Mouse (Mus musculus): ENCODE measurements around the gene Olfr889. TPM values are rescaled to one million over a fixed set of nuclear protein-coding genes. Genes with fewer than 3 reads are reported as not detected.

Olfr889 gene
- polyA plus RNA-seq (2015; fragmentation: Illumina TruSeq; extraction: RNeasy Lipid Tissue Mini Kit (QIAGEN cat#74804); ENCODE audit: insufficient read depth, low replicate concordance), result not detected

DNA sequence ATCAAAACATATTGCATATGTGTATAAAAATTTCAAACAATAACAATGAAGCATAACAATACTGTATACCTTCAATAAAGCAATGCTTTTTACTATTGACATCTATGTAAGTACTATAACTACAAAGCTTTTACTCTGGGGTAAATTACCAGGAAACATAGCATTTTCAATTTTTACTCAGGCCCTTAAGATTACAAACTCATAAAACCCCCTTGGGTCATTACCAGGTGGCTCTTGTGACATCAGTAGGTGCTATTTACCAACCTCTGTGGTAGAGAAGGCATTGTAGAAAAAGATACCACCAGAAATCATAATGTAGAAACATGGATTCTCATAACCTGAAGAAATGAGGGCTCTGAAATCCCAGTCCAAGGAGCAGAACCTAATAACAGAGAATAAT is at the start of gene Olfr889:
Gene Olfr889, plus strand, starts transcription at position 301 of the 400 bp plus-strand sequence.

DNA sequence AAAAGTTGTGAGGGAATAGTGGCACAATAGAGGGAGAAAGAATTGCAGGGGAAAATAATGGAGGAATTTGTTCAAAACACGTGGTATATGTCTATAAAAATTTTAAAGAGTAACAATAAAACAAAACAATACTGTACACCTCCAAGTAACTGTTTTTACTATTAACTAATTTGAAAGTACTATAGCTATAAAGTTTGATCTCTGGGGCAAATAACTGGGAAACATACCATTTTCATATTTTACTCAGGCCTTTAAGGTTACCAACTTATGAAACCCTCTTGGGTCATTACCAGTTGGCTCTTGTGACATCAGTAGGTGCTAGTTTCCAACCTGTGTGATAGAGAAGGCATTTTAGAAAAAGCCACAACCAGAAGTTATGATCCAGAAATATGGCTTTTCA is 31.2 kb upstream of the Olfr889 start, which contains the start of gene Olfr887:
Gene Olfr887, plus strand, starts transcription at position 301 of the 400 bp plus-strand sequence.

DNA sequence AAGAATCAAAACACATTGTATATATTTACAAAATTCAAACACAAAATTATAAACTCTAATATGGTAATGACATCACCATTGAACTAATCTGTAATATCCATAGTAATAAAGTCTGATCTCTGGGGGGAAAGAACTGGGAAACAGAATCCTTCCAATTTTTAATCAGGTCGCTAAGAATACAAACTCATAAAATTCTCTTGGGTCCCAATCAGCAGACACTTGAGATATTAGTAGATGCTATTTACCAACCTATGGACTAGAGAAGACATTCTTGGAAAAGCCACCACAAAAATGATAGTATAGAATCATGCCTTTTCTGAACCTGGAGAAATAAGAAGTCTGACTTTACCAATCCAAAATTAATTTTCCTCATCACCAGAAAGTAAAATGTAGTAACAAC is 7.2 kb upstream of the Olfr889 start, which contains the start of gene Olfr888:
Gene Olfr888, plus strand, starts transcription at position 301 of the 400 bp plus-strand sequence.

DNA sequence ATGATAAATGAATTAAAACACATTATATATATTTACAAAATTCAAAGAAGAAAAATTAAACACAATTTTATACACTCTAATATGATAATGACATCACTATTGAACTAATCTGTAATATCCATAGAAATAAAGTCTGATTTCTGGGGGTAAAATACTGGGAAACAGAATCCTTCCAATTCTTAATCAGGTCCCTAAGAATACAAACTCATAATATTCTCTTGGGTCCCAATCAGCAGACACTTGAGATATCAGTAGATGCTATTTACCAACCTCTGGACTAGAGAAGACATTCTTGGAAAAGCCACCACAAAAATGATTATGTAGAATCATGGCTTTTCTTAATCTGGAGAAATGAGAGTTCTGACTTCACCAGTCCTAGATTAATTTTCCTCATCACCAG is 27.2 kb downstream of the Olfr889 start, which contains the start of gene Olfr890:
Gene Olfr890, plus strand, starts transcription at position 301 of the 400 bp plus-strand sequence.

Other genes with a start within 250 kb of the Olfr889 start
- not detected for gene Olfr145, start 218.5 kb upstream of the Olfr889 start, polyA plus RNA-seq (2015; fragmentation: Illumina TruSeq; extraction: RNeasy Lipid Tissue Mini Kit (QIAGEN cat#74804); ENCODE audit: insufficient read depth, low replicate concordance)
- gene Olfr878, start 197.4 kb upstream of the Olfr889 start, polyA plus RNA-seq (2015; fragmentation: Illumina TruSeq; extraction: RNeasy Lipid Tissue Mini Kit (QIAGEN cat#74804); ENCODE audit: insufficient read depth, low replicate concordance), result not detected
- not detected for gene Olfr881, start 123.4 kb upstream of the Olfr889 start, polyA plus RNA-seq (2015; fragmentation: Illumina TruSeq; extraction: RNeasy Lipid Tissue Mini Kit (QIAGEN cat#74804); ENCODE audit: insufficient read depth, low replicate concordance)
- gene Olfr883, start 89.4 kb upstream of the Olfr889 start, polyA plus RNA-seq (2015; fragmentation: Illumina TruSeq; extraction: RNeasy Lipid Tissue Mini Kit (QIAGEN cat#74804); ENCODE audit: insufficient read depth, low replicate concordance), result not detected
- gene Olfr884, start 68.6 kb upstream of the Olfr889 start, polyA plus RNA-seq (2015; fragmentation: Illumina TruSeq; extraction: RNeasy Lipid Tissue Mini Kit (QIAGEN cat#74804); ENCODE audit: insufficient read depth, low replicate concordance), result not detected
- not detected for gene Olfr885, start 53.9 kb upstream of the Olfr889 start, polyA plus RNA-seq (2015; fragmentation: Illumina TruSeq; extraction: RNeasy Lipid Tissue Mini Kit (QIAGEN cat#74804); ENCODE audit: insufficient read depth, low replicate concordance)
- gene Olfr887, start 31.1 kb upstream of the Olfr889 start, polyA plus RNA-seq (2015; fragmentation: Illumina TruSeq; extraction: RNeasy Lipid Tissue Mini Kit (QIAGEN cat#74804); ENCODE audit: insufficient read depth, low replicate concordance), result not detected
- gene Olfr888, start 7.1 kb upstream of the Olfr889 start, polyA plus RNA-seq (2015; fragmentation: Illumina TruSeq; extraction: RNeasy Lipid Tissue Mini Kit (QIAGEN cat#74804); ENCODE audit: insufficient read depth, low replicate concordance), result not detected
- gene Olfr890, start 27.3 kb downstream of the Olfr889 start, polyA plus RNA-seq (2015; fragmentation: Illumina TruSeq; extraction: RNeasy Lipid Tissue Mini Kit (QIAGEN cat#74804); ENCODE audit: insufficient read depth, low replicate concordance), result not detected
- gene Olfr891, start 65.6 kb downstream of the Olfr889 start, polyA plus RNA-seq (2015; fragmentation: Illumina TruSeq; extraction: RNeasy Lipid Tissue Mini Kit (QIAGEN cat#74804); ENCODE audit: insufficient read depth, low replicate concordance), result not detected
- gene Olfr893, start 93.2 kb downstream of the Olfr889 start, polyA plus RNA-seq (2015; fragmentation: Illumina TruSeq; extraction: RNeasy Lipid Tissue Mini Kit (QIAGEN cat#74804); ENCODE audit: insufficient read depth, low replicate concordance), result not detected
- gene Olfr894, start 102.9 kb downstream of the Olfr889 start, polyA plus RNA-seq (2015; fragmentation: Illumina TruSeq; extraction: RNeasy Lipid Tissue Mini Kit (QIAGEN cat#74804); ENCODE audit: insufficient read depth, low replicate concordance), result not detected
- not detected for gene Olfr143, start 137.6 kb downstream of the Olfr889 start, polyA plus RNA-seq (2015; fragmentation: Illumina TruSeq; extraction: RNeasy Lipid Tissue Mini Kit (QIAGEN cat#74804); ENCODE audit: insufficient read depth, low replicate concordance)
- not detected for gene Olfr895, start 152.7 kb downstream of the Olfr889 start, polyA plus RNA-seq (2015; fragmentation: Illumina TruSeq; extraction: RNeasy Lipid Tissue Mini Kit (QIAGEN cat#74804); ENCODE audit: insufficient read depth, low replicate concordance)
- not detected for gene Olfr896-ps1, start 175.9 kb downstream of the Olfr889 start, polyA plus RNA-seq (2015; fragmentation: Illumina TruSeq; extraction: RNeasy Lipid Tissue Mini Kit (QIAGEN cat#74804); ENCODE audit: insufficient read depth, low replicate concordance)
- gene Olfr25, start 213.9 kb downstream of the Olfr889 start, polyA plus RNA-seq (2015; fragmentation: Illumina TruSeq; extraction: RNeasy Lipid Tissue Mini Kit (QIAGEN cat#74804); ENCODE audit: insufficient read depth, low replicate concordance), result not detected
- not detected for gene Olfr898, start 233.2 kb downstream of the Olfr889 start, polyA plus RNA-seq (2015; fragmentation: Illumina TruSeq; extraction: RNeasy Lipid Tissue Mini Kit (QIAGEN cat#74804); ENCODE audit: insufficient read depth, low replicate concordance)